Mouse (Mus musculus) natural killer cell, adult 2 months (primary cell): Measurements from ENCODE around the gene U2af1l4.

Source experiments
- DNase-seq, 2 experiments: peaks; one replicate each; pipeline ENCODE4 v3.0.0; 2022; ENCODE audit warnings: low spot score in 2 of 2

U2af1l4 gene

DNA sequence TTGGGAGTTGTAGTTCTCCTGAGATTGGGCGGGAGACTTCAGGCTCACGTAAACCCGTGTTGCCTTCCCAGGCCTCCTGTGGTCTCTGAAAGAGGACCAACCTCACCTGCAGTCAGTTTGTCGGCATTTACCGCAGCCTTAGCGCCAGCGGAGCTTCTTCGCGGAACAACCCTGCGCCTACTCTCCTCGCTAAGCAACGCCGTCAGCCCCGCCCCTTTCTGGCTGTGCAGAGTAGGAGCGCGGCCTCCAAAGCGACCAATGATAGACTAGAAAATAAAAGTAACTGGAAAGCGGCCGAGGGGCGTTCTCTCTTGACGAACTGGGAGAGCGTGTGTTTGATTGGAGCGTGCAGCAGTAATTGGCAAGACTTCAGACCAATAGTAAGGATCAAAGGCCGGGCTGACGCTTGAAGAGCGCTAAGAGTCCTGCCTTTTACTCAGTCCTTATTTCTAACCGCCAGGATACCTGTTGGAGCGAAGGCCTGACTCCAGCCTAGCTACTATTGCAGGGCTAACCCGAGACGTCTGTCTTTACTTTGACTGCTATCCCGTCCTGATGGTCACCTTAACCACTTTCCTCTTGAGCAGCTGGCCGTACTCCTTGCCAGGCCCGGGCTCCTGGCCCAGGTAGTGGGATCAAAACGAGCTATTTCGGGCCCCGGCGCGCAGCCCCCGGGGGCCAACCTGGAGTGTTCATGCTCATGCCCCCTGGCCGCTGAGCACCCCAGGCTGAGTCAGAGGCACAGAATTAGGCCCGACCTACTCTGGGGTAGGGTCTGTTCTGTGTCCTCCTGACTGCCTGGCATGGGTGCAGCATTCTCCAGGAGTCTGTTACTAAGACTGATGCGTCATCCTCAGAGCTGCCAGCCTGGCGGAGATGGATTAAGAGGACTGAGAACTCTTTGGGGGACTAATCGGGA lies 10.7 kb upstream of the U2af1l4 start, which contains the start of the genes Hspb6 and Proser3:
TSS of gene Hspb6 (plus strand) at position 77 of the 919 bp plus-strand sequence.
TSS of gene Proser3 (minus strand) at position 198 of the 919 bp plus-strand sequence.
- peak; percentile 94 for DNase-seq

GRCm38 (mm10) chr7:30553021-30553589 lies 10.0 kb upstream of the U2af1l4 start:
- DNase-seq: no peak

DNA sequence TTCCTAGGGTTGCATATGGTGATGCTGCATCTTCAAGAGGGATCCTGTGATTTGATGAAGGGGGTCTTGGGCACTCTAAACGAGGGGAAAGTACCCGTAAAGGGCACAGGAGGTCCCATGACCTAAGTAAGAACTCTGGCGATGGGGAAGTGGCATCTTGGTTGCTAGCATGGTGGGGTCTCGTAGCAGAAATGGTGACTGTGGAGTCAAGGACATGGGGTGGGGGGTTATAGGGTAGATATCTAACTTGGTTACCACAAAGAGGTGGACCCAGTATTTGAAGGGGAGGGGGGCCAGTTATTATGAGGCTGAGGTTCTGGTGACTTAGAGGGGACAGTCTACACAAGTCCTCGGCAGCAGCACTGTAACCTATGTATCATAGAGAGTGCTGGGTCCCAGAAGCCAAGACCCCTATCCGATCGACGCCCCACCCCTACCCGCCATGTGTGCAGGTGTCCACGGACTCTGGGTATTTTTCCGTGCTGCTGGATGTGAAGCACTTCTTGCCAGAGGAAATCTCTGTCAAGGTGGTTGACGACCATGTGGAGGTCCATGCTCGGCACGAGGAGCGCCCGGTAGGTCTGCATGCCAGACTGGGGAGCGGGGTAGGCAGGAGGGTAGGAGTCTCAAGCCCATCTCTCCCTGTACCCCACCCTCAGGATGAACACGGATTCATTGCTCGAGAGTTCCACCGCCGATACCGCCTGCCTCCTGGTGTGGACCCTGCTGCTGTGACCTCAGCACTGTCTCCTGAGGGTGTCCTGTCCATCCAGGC lies 9.1 kb upstream of the U2af1l4 start:
- DNase-seq: no peak

DNA sequence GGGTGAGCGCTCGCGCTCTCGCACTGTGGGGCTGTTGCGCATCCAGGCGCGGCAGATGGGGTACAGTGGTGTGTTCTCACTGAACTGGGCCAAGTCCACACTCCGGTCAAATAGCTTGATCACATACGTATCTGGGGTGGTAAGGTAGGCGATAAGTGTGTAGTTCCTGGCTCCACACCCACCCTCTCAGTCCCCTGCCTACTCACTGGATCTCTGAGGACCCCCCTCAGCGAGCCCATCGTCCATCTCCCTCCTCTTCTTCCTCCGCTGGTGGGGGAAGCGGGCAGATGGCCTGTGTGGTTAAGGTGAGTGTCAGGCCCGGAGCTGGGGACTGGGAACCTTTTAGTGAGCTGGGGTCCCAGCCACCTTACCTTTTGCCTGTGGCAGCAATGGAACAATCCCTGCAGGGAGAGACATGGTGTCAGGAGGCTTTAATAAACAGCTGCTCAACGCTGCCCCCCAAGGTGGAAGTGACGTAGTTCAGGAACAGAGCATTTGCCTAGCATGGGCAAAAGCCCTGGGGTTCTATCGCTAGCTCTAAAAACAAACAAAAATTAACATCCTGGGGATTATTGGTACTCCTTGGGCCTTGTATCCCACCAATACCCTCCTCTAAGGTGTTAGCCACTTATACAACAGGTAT lies 6.1 kb upstream of the U2af1l4 start:
- DNase-seq: peak in 1 of 2 experiments; percentile 34

GRCm38 (mm10) chr7:30557901-30558514 lies 5.1 kb upstream of the U2af1l4 start:
- DNase-seq: no peak

- no peak for DNase-seq
Observed at GRCm38 (mm10) chr7:30558656-30559442, 4.3 kb upstream of the U2af1l4 start.

GRCm38 (mm10) chr7:30559443-30559954 lies 3.6 kb upstream of the U2af1l4 start, which contains the start of gene Lin37:
Gene Lin37 (minus strand): TSS chr7:30559838.
- peak; percentile 91 to 93 for DNase-seq

DNA sequence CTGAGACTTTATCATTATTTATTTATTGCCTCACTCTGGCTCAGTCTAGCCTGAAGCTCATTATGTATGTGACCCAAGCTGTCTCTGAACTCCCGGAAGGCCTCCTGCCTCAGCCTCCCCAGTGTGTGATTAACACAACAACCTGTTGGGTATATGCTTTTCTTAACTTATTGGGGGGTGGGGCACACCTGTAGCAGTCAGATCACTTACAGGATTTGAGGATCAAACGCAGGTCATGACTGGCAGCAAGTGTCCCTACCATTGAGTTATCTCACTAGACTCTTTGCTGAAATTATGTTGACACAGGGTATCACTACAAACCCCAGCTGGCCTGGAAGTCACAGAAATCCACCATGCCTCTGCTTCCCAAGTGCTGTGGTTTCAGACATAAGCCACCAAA lies 2.8 kb upstream of the U2af1l4 start:
- no peak for DNase-seq

- DNase-seq: no peak
Observed at GRCm38 (mm10) chr7:30562526-30563116, 480 bp upstream of the U2af1l4 start.

GRCm38 (mm10) chr7:30563906-30564280 lies 792 bp downstream of the U2af1l4 start:
- peak; percentile 53 to 54 for DNase-seq

GRCm38 (mm10) chr7:30564970-30565571 lies 2.0 kb downstream of the U2af1l4 start, which contains the start of gene Igflr1:
Gene Igflr1 (plus strand): TSS chr7:30565427.
- DNase-seq: no peak

- no peak for DNase-seq
Observed at GRCm38 (mm10) chr7:30566033-30566432, 2.9 kb downstream of the U2af1l4 start.

DNA sequence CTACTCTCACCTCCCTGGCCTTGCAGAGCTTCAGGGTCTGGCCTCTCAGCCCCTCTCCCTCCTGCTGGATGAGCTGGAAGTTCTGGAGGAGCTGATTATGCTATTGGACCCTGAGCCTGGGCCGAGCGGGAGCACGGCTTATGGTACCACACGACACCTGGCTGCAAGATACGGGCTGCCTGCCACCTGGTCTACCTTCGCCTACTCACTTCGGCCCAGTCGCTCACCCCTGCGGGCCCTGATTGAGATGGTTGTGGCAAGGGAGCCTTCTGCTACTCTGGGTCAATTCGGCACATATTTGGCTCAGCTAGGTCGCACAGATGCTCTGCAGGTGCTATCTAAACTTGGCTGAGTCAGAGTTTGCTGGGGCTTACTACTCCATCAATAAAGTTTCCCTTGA lies 4.5 kb downstream of the U2af1l4 start:
- DNase-seq: no peak

- DNase-seq: no peak
Observed at GRCm38 (mm10) chr7:30572389-30572788, 9.3 kb downstream of the U2af1l4 start.

GRCm38 (mm10) chr7:30572969-30573368 lies 9.9 kb downstream of the U2af1l4 start:
- no peak for DNase-seq

DNA sequence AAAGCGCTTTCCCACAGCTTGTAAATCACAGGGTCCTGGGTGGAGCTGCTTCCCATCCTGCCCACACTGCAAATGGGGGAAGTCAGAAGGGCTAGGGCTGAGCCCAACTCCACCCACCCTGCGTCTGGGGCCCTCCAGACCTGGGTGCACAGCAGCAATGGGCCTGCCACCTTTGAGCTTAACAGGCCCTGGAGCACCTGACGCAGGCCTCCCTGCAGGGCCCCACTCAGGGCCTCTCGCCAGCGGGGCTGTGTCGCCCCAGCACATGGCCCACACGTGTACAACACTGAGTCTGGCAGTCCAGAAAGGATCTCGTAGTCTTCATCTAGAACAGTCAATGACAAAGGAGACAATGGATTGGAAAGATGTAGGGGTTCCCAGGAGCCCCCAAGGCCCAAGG lies 16.8 kb downstream of the U2af1l4 start:
- no peak for DNase-seq

DNA sequence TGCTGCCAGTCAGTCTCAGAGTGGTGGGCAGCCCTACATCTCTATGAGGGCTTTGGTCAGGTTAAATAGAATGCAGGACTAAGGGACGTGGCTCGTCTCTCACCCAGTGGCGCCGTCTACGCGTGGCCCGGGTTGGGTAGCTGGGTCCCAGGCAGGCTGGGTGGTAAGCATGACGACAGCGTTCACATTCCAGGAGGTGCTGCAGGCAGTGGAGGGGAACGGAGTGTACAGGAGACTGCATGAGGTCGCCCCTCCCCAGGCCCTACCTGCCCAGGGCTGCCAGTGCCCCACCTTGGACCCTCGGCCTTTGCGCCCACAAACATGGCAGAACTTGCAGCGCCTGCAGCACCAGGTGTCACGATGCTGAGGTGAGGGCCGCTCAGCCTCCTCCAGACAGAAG lies 18.4 kb downstream of the U2af1l4 start:
- DNase-seq: no peak

DNA sequence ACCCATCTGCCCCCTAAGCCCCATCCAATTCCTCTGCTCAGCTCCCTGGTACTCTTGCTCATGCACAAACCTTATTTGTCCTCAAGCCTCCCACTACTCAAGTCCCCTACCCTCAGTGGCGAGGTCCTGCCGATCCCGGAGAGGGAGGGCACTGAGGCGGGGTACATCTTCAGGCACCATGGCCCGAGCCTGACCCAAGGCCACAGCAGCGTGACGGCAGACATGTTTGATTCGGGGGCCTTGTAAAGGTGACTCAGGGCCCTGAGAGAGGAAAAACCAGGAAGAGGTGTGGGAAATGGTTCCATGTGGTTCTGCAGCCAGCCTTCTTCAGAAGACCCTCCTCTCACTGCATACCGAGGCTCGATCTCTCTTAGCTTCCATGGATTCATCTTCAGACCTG lies 21.2 kb downstream of the U2af1l4 start:
- DNase-seq: no peak

GRCm38 (mm10) chr7:30585170-30585569 lies 22.1 kb downstream of the U2af1l4 start:
- DNase-seq: no peak
